Mouse (Mus musculus) liver, postnatal 0 days (tissue): ENCODE measurements around the gene Hemgn.

Source experiments
- CTCF ChIP-seq: sonication (generic); IDR thresholded peaks from 2 replicates; pipeline ENCODE4 v1.5.1; 2016; ENCODE audit warnings: antibody characterized with exemption, low read depth
- EP300 ChIP-seq: IDR thresholded peaks from 2 replicates; pipeline ENCODE4 v1.6.1; 2016; ENCODE audit warnings: antibody characterized with exemption, low read depth, mild to moderate bottlenecking

- TF ChIP-seq CTCF (no peak), EP300 (no peak)
Observed at GRCm38 (mm10) chr4:46451240-46451757, 38.0 kb upstream of the Hemgn start.
